Mouse (Mus musculus) heart, embryonic 16.5 days (tissue): ENCODE data around the gene Gm4177. TPM values are rescaled to one million over a fixed set of nuclear protein-coding genes. Genes with fewer than 3 reads are reported as not detected.
"Not testable (repeated sequence)": the region's sequence is repeated elsewhere in the genome, so short reads cannot be mapped to it uniquely, and the experiment has no call there.

Source experiments
- ATAC-seq: fragments of 200-750 bp; cut with Nextera tagmentation; replicated peaks from 2 replicates; pipeline ENCODE4 v1.8.0; 2017; ENCODE audit warnings: moderate number of reproducible peaks; ENCODE audit not compliant: insufficient read depth, low FRiP score; ENCODE audit errors: extremely low read depth
- H3K27ac ChIP-seq: fragments of 300-500 bp; sonication (generic); 2 replicates; pipeline ENCODE4 v1.5.1; 2014; ENCODE audit warnings: mild to moderate bottlenecking, low read length, control low read depth, moderate library complexity
- H3K27me3 ChIP-seq: fragments of 300-500 bp; sonication (generic); 2 replicates; pipeline ENCODE4 v1.6.1; 2014; ENCODE audit warnings: low read length, mixed read lengths; ENCODE audit not compliant: control insufficient read depth, insufficient read depth
- H3K36me3 ChIP-seq: fragments of 300-500 bp; sonication (generic); 2 replicates; pipeline ENCODE4 v1.6.1; 2014; ENCODE audit not compliant: control insufficient read depth, insufficient read depth
- H3K4me1 ChIP-seq: fragments of 300-500 bp; sonication (generic); 2 replicates; pipeline ENCODE4 v1.6.1; 2014; ENCODE audit warnings: low read length, mixed read lengths; ENCODE audit not compliant: control insufficient read depth, insufficient read depth
- H3K4me2 ChIP-seq: fragments of 300-500 bp; sonication (generic); 2 replicates; pipeline ENCODE4 v1.6.1; 2014; ENCODE audit warnings: low read depth, mild to moderate bottlenecking, control low read depth, low read length
- H3K4me3 ChIP-seq: fragments of 300-500 bp; sonication (generic); 2 replicates; pipeline ENCODE4 v1.5.1; 2014; ENCODE audit warnings: mild to moderate bottlenecking, control low read depth, low read length
- H3K9ac ChIP-seq: fragments of 300-500 bp; sonication (generic); 2 replicates; pipeline ENCODE4 v1.6.1; 2014; ENCODE audit warnings: low read length, control low read depth
- H3K9me3 ChIP-seq: fragments of 300-500 bp; sonication (generic); replicated peaks from 2 replicates; pipeline ENCODE4 v1.6.1; 2016; ENCODE audit warnings: low read length; ENCODE audit not compliant: control insufficient read depth
- WGBS: fragments of 180-500 bp; shearing (Covaris S2); extraction: QIAGEN DNeasy Blood & Tissue Kit; methylation state at CpG from one replicate; pipeline ENCODE4 v1.1.7; 2014; 5-methylcytosine and 5-hydroxymethylcytosine counted together
- polyA plus RNA-seq: library from polyadenylated mRNA; unstranded; fragments of >200 nt; fragmentation: Nextera tagmentation; extraction: Ambion mirVana; gene quantifications from 2 replicates; pipeline ENCODE4 v1.2.1, GENCODE M21; 2015

The Gm4177 gene
- not detected in 2 replicates for polyA plus RNA-seq

GRCm38 (mm10) chr7:21796628-21797027 is at the start of gene Gm4177:
Gene Gm4177 (minus strand): TSS chr7:21796728.
- H3K9ac ChIP-seq, H3K4me3 ChIP-seq, H3K9me3 ChIP-seq, H3K4me2 ChIP-seq, ATAC-seq, H3K27ac ChIP-seq, H3K4me1 ChIP-seq, H3K27me3 ChIP-seq, H3K36me3 ChIP-seq: not testable (repeated sequence)
- no CpG with 5 or more reads among the region's 3 CpGs for WGBS

DNA sequence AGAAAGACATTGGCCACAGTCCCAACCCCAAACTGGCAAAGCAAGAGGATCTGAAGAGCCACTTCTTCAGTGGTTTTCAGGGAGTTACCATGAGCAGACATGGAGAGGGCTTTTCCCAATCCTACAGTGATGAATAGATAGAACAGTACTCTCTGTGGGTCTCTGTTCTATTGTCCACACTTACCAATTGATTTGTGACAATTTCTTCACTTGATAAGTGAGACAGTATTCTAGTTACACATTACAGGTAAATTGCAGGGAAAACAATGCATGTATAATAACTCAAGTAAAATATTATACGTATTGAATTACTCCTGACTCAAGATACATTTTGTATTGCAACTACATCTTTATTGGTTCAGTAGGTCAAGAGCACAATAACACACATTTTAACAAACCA is 47.6 kb upstream of the Gm4177 start, which contains the start of gene Gm5725:
TSS of gene Gm5725 (minus strand) at position 101 of the 400 bp plus-strand sequence.
- H3K4me1 ChIP-seq, H3K4me2 ChIP-seq, ATAC-seq, H3K4me3 ChIP-seq, H3K36me3 ChIP-seq, H3K27ac ChIP-seq, H3K9me3 ChIP-seq, H3K27me3 ChIP-seq, H3K9ac ChIP-seq: not testable (repeated sequence)
- WGBS, result no CpG with 5 or more reads among the region's 1 CpGs

- not testable (repeated sequence) for H3K27ac ChIP-seq, H3K27me3 ChIP-seq, ATAC-seq, H3K4me3 ChIP-seq, H3K36me3 ChIP-seq, H3K4me2 ChIP-seq, H3K9ac ChIP-seq, H3K9me3 ChIP-seq, H3K4me1 ChIP-seq
- WGBS, result no CpG with 5 or more reads among the region's 1 CpGs
Observed at GRCm38 (mm10) chr7:21832051-21832450, 35.5 kb upstream of the Gm4177 start, which contains the start of gene Vmn1r135. Gene Vmn1r135 (plus strand): TSS chr7:21832351.

- ATAC-seq, H3K4me3 ChIP-seq: not testable (repeated sequence)
- no CpG with 5 or more reads among the region's 5 CpGs for WGBS
Observed at GRCm38 (mm10) chr7:21761375-21761774, 35.2 kb downstream of the Gm4177 start, which contains the start of gene Gm4175. Gene Gm4175 (minus strand): TSS chr7:21761475.

More at GRCm38 (mm10) chr7:21761375-21761774, 35.2 kb downstream of the Gm4177 start, which contains the start of gene Gm4175:
- not testable (repeated sequence) for H3K27ac ChIP-seq, H3K36me3 ChIP-seq, H3K27me3 ChIP-seq, H3K4me2 ChIP-seq, H3K9me3 ChIP-seq, H3K4me1 ChIP-seq, H3K9ac ChIP-seq

Other genes with a start within 250 kb of the Gm4177 start
- not detected in 2 replicates for gene Vmn1r132, start 182.6 kb downstream of the Gm4177 start, polyA plus RNA-seq
- not detected in 2 replicates for gene Gm4175, start 35.3 kb downstream of the Gm4177 start, polyA plus RNA-seq
- gene Vmn1r135, start 35.6 kb upstream of the Gm4177 start, polyA plus RNA-seq, result not detected in 2 replicates
- gene Gm5725, start 47.5 kb upstream of the Gm4177 start, polyA plus RNA-seq, result not detected in 2 replicates
- gene Gm5891, start 124.6 kb upstream of the Gm4177 start, polyA plus RNA-seq, result not detected in 2 replicates
- gene Vmn1r137, start 197.9 kb upstream of the Gm4177 start, polyA plus RNA-seq, result not detected in 2 replicates
- gene Vmn1r138, start 232.2 kb upstream of the Gm4177 start, polyA plus RNA-seq, result not detected in 2 replicates